32 mouse cellular contexts compared by ENCODE assay signal in genomic region chr2:163537443-163537842, GRCm38 (mm10). TPM values are rescaled to one million over a fixed set of nuclear protein-coding genes. Genes with fewer than 3 reads are reported as not detected.
DNase-seq lines count a peak whose midpoint lies in the region; ATAC-seq and TF ChIP-seq lines count a peak whose summit lies in the region.
"Had no signal": no experiment of that assay in that cellular context is flagged by ENCODE, and none has a peak within 500 bp of the region (broad histone marks: within the 10 kb centered on the region; RNA-seq: fewer than 3 reads in every experiment).

No protein-coding gene starts in this region.

- H3K27me3 ChIP-seq in intestine, postnatal 0 days (replicated peaks; ENCODE audit: control insufficient read depth, insufficient read depth, low read length), result no peaks in the 10 kb centered on the region
- no peaks in the 10 kb centered on the region for H3K27me3 ChIP-seq in liver, embryonic 11.5 days (replicated peaks; ENCODE audit: control insufficient read depth, insufficient read depth, low read length)
- no peaks in the 10 kb centered on the region for H3K27me3 ChIP-seq in liver, postnatal 0 days (ENCODE audit: insufficient read depth, low read length)

- no peak for TF ChIP-seq EP300 in liver, postnatal 0 days (IDR thresholded peaks at IDR 0.05; ENCODE audit: low read depth)

- no peak overlapping the region for H3K4me3 ChIP-seq in intestine, postnatal 0 days (ENCODE audit: low read depth, low read length)
- no peak overlapping the region for H3K4me3 ChIP-seq in liver, embryonic 11.5 days (ENCODE audit: low read depth, low read length)
- no peak overlapping the region for H3K4me3 ChIP-seq in liver, postnatal 0 days (ENCODE audit: low read depth, low read length)
- H3K4me3 ChIP-seq: embryonic facial prominence, embryonic 12.5 days; heart, embryonic 10.5 days; hindbrain, embryonic 12.5 days; layer of hippocampus, adult 2 months; left cerebral cortex, adult 2 months; limb, embryonic 12.5 days; midbrain, embryonic 13.5 days had no signal

- H3K27ac ChIP-seq in intestine, postnatal 0 days (ENCODE audit: low read depth, low read length), result peak overlapping the region; percentile 42
- H3K27ac ChIP-seq in liver, embryonic 11.5 days (ENCODE audit: low read depth, low read length), result 0 out of 2 replicates have a peak overlapping the region, but pooled peaks have one; percentile 33
- peak overlapping the region; percentile 95 for H3K27ac ChIP-seq in liver, postnatal 0 days (ENCODE audit: low read depth)
- H3K27ac ChIP-seq: embryonic facial prominence, embryonic 12.5 days; heart, embryonic 10.5 days; hindbrain, embryonic 12.5 days; hindbrain, postnatal 0 days; layer of hippocampus, adult 2 months; left cerebral cortex, adult 2 months; limb, embryonic 12.5 days; macrophage; midbrain, embryonic 13.5 days; stomach, postnatal 0 days had no signal

- no peak overlapping the region for H3K9ac ChIP-seq in intestine, postnatal 0 days (ENCODE audit: low read depth, low read length)
- H3K9ac ChIP-seq in liver, embryonic 11.5 days (ENCODE audit: low read depth, low read length), result no peak overlapping the region
- H3K9ac ChIP-seq in liver, postnatal 0 days (replicated peaks), result 0 out of 2 replicates have a peak overlapping the region, but pooled peaks have one; percentile 0
- H3K9ac ChIP-seq: embryonic facial prominence, embryonic 12.5 days; hindbrain, embryonic 12.5 days; limb, embryonic 12.5 days; midbrain, embryonic 13.5 days had no signal

- TF ChIP-seq CTCF in intestine, postnatal 0 days (IDR thresholded peaks at IDR 0.05; ENCODE audit: low read depth), result no peak
- no peak for TF ChIP-seq CTCF in liver, postnatal 0 days (IDR thresholded peaks at IDR 0.05; ENCODE audit: low read depth)

- H3K4me2 ChIP-seq in intestine, postnatal 0 days (replicated peaks; ENCODE audit: low read depth), result peak overlapping the region; percentile 62
- H3K4me2 ChIP-seq in liver, embryonic 11.5 days, result no peak overlapping the region
- H3K4me2 ChIP-seq in liver, postnatal 0 days (ENCODE audit: low read depth, low read length), result no peak overlapping the region
- H3K4me2 ChIP-seq: embryonic facial prominence, embryonic 12.5 days; hindbrain, embryonic 12.5 days; limb, embryonic 12.5 days; midbrain, embryonic 13.5 days had no signal

- H3K36me3 ChIP-seq in intestine, postnatal 0 days (ENCODE audit: control insufficient read depth, insufficient read depth), result peaks cover 2% of the 10 kb centered on the region; the same call in 1 of the 2 replicates
- H3K36me3 ChIP-seq in liver, embryonic 11.5 days (ENCODE audit: control insufficient read depth, insufficient read depth, low read length), result no peaks in the 10 kb centered on the region
- 0 out of 2 replicates have a peak, but pooled peaks cover 4% of the 10 kb centered on the region for H3K36me3 ChIP-seq in liver, postnatal 0 days (replicated peaks; ENCODE audit: insufficient read depth, low read length)
- H3K36me3 ChIP-seq: embryonic facial prominence, embryonic 12.5 days; heart, embryonic 10.5 days; hindbrain, embryonic 12.5 days; limb, embryonic 12.5 days; midbrain, embryonic 13.5 days had no signal

- no peaks in the 10 kb centered on the region for H3K9me3 ChIP-seq in intestine, postnatal 0 days (ENCODE audit: control insufficient read depth)
- H3K9me3 ChIP-seq in liver, embryonic 11.5 days (ENCODE audit: control insufficient read depth, low read length), result no peaks in the 10 kb centered on the region
- no peaks in the 10 kb centered on the region for H3K9me3 ChIP-seq in liver, postnatal 0 days (ENCODE audit: low read length)
- H3K9me3 ChIP-seq: embryonic facial prominence, embryonic 12.5 days; heart, embryonic 10.5 days; hindbrain, embryonic 12.5 days; limb, embryonic 12.5 days; midbrain, embryonic 13.5 days had no signal

- DNase-seq in kidney, adult 9 months, result peak; percentile 72
- DNase-seq in kidney, adult 18-20 months, result no peak
- DNase-seq in liver, embryonic 11.5 days (ENCODE audit: low spot score), result no peak
- no peak for DNase-seq in liver, postnatal 0 days
- no peak for DNase-seq in thymus, postnatal 14 days
- DNase-seq: adrenal gland, adult 2 months; adrenal gland, postnatal 36 days; B cell, adult 2 months; cerebellum, adult 8-10 months; embryo, embryonic 11 days; gastrocnemius, postnatal 14 days; heart, postnatal 36 days; lung, adult 18-20 months; lung, postnatal 10 days; thymus, adult 18-20 months; thymus, postnatal 36 days had no signal

- no peak for ATAC-seq in intestine, postnatal 0 days
- ATAC-seq in liver, embryonic 11.5 days (replicated peaks; ENCODE audit: low FRiP score), result no peak
- no peak for ATAC-seq in liver, postnatal 0 days
- no peak for ATAC-seq in cerebellum, adult (ENCODE audit: insufficient number of reproducible peaks, low FRiP score, low TSS enrichment)
- ATAC-seq: forebrain, embryonic 14.5 days; hindbrain, postnatal 0 days; midbrain, embryonic 13.5 days had no signal

- WGBS in intestine, postnatal 0 days, result 49% methylated on average over 5 of the region's 5 CpGs
- 76% methylated on average over 5 of the region's 5 CpGs for WGBS in liver, embryonic 11.5 days
- 58% methylated on average over 5 of the region's 5 CpGs for WGBS in liver, postnatal 0 days (ENCODE audit: insufficient replicate concordance)

- H3K4me1 ChIP-seq in intestine, postnatal 0 days (replicated peaks; ENCODE audit: control insufficient read depth, insufficient read depth, low read length), result peaks cover 7% of the 10 kb centered on the region; the same call in 1 of the 2 replicates
- peaks cover 14% of the 10 kb centered on the region for H3K4me1 ChIP-seq in liver, embryonic 11.5 days (replicated peaks; ENCODE audit: control insufficient read depth, insufficient read depth, low read length)
- H3K4me1 ChIP-seq in liver, postnatal 0 days (ENCODE audit: insufficient read depth), result peaks cover 19% of the 10 kb centered on the region; the same call in 1 of the 2 replicates
- H3K4me1 ChIP-seq: embryonic facial prominence, embryonic 12.5 days; limb, embryonic 12.5 days had no signal

RNA-seq across cellular contexts. Expression of gene Hnf4a, which starts 30.8 kb away (rescaled TPM):
- polyA plus RNA-seq in intestine, postnatal 0 days (2015; fragmentation: Nextera tagmentation; extraction: Ambion mirVana), result 50.8 and 53.0 TPM in 2 replicates
- polyA plus RNA-seq in liver, embryonic 11.5 days (2014; fragmentation: Nextera tagmentation; extraction: Ambion mirVana), result 18.9 and 20.0 TPM in 2 replicates
- polyA plus RNA-seq in liver, postnatal 0 days (2015; fragmentation: Nextera tagmentation; extraction: Ambion mirVana), result 25.1 and 27.5 TPM in 2 replicates
- polyA plus RNA-seq: embryonic facial prominence, embryonic 12.5 days; forebrain, embryonic 14.5 days; hindbrain, embryonic 12.5 days; hindbrain, postnatal 0 days; limb, embryonic 12.5 days; macrophage; midbrain, embryonic 13.5 days; neural tube, embryonic 11.5 days had no signal

RNA-seq across cellular contexts. Expression of gene R3hdml, which starts 45.3 kb away (rescaled TPM):
- 0.37 and 0.46 TPM in 2 replicates for polyA plus RNA-seq in intestine, postnatal 0 days (2015; fragmentation: Nextera tagmentation; extraction: Ambion mirVana)
- not detected in 2 replicates for polyA plus RNA-seq in liver, embryonic 11.5 days (2014; fragmentation: Nextera tagmentation; extraction: Ambion mirVana)
- not detected in 2 replicates for polyA plus RNA-seq in liver, postnatal 0 days (2015; fragmentation: Nextera tagmentation; extraction: Ambion mirVana)
- polyA plus RNA-seq: adrenal gland, adult 2 months; embryonic facial prominence, embryonic 12.5 days; forebrain, embryonic 14.5 days; heart, embryonic 16.5 days; hindbrain, embryonic 12.5 days; limb, embryonic 12.5 days; macrophage; midbrain, embryonic 13.5 days; spleen, adult 2 months had no signal

Comparison
In these comparisons a context has a peak if more than half of its experiments do, and no peak if none do; other contexts are left out.
1. H3K27ac ChIP-seq: peak in every context shown above with its lines; median percentile 95 in liver, postnatal 0 days; 42 in intestine, postnatal 0 days; 33 in liver, embryonic 11.5 days.